Mouse (Mus musculus): Measurements from ENCODE around the gene Spice1. TPM values are rescaled to one million over a fixed set of nuclear protein-coding genes. Genes with fewer than 3 reads are reported as not detected.
A peak's percentile ranks its signal among the peaks of the same experiment; 100 is the strongest.

The Spice1 gene
- polyA plus RNA-seq, 1 experiment: 5.4 TPM

DNA sequence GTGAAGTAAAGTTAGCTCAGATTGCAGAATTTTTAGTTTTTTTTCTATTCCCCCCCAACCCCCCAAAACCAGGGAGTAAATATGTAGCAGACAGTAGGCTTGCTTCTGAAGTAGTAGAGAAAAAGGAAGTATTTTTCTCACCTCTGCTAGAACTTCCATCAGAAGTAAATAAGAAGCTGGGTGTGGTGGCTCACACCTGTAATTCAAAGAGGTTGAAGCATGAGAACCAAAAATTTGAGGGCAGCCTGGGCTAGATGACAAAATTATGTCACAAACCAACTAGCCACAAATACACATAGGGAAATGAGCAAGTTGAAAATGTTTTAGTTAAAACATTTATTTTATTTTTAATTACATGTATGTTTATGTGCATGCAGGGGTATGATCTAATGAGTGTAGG, 9.4 kb upstream of the Spice1 start:
- H3K4me1 ChIP-seq (ENCODE audit: control insufficient read depth, insufficient read depth, insufficient read length, low read length): no peaks in the 10 kb centered on the region
- H3K4me3 ChIP-seq (ENCODE audit: insufficient read depth, low read depth, low read length): no peak overlapping the region
- H3K27ac ChIP-seq (replicated peaks; ENCODE audit: low read depth, low read length): no peak overlapping the region

GRCm38 (mm10) chr16:44349801-44350397, 3.0 kb downstream of the Spice1 start:
- no peak overlapping the region for H3K4me3 ChIP-seq (ENCODE audit: insufficient read depth, low read depth, low read length)
- H3K27ac ChIP-seq (replicated peaks; ENCODE audit: low read depth, low read length): 0 out of 2 replicates have a peak overlapping the region, but pooled peaks have one; percentile 79
- H3K4me1 ChIP-seq (ENCODE audit: control insufficient read depth, insufficient read depth, insufficient read length, low read length): peaks cover 7% of the 10 kb centered on the region; the same call in 1 of the 2 replicates

- no peak overlapping the region for H3K4me3 ChIP-seq (ENCODE audit: insufficient read depth, low read depth, low read length)
- peaks cover 13% of the 10 kb centered on the region for H3K4me1 ChIP-seq (ENCODE audit: control insufficient read depth, insufficient read depth, insufficient read length, low read length)
- H3K27ac ChIP-seq (replicated peaks; ENCODE audit: low read depth, low read length): peak overlapping the region; percentile 81
Observed at GRCm38 (mm10) chr16:44356291-44356690, 9.4 kb downstream of the Spice1 start.

- peak overlapping the region; percentile 88 for H3K27ac ChIP-seq (replicated peaks; ENCODE audit: low read depth, low read length)
- no peak overlapping the region for H3K4me3 ChIP-seq (ENCODE audit: insufficient read depth, low read depth, low read length)
- H3K4me1 ChIP-seq (ENCODE audit: control insufficient read depth, insufficient read depth, insufficient read length, low read length): peaks cover 13% of the 10 kb centered on the region
Observed at GRCm38 (mm10) chr16:44357571-44358268, 10.8 kb downstream of the Spice1 start.

DNA sequence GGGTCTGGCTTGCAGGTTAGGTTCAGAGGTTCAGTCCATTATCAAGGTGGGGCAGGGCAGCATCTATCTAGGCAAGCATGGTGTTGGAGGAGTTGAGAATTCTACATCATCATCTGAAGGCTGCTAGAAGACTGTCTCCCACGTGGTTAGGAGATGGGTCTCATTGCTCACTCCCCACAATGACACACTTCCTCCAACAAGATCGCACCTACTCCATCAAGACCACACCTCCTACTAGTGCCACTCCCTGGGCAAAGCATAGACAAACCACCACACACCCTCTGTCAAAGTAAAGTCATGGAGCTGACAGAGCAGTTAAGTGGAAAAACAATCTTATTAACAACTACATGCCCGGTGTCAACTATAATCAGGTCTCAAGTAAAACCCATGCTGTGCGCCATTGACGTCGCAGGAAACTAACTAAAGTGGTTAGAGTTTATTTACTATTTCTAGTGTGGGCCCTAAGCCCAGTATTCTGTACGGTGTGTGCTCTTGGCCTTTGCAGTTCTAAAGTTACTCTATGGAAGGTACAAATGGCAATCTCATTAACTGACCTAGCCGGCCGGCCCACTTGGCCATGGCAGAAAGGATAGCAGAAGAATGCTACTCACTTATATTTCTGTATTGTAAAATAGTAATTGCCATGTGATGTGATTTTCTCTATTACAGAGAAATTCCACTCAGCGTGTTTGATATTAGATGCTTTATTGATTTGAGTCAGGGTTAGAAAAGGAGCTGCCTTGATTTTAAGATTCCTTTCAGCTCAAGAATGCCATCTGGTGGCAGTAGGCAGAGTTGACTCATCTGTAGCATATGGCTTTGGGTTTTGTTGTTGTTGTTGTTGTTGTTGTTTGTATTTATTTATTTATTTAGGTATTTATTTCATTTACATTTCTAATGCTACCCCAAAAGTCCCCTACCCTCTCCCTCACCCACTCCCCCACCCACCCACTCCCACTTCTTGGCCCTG, 15.3 kb downstream of the Spice1 start:
- H3K4me1 ChIP-seq (ENCODE audit: control insufficient read depth, insufficient read depth, insufficient read length, low read length): peaks cover 3% of the 10 kb centered on the region
- H3K4me3 ChIP-seq (ENCODE audit: insufficient read depth, low read depth, low read length): no peak overlapping the region
- peak overlapping the region; percentile 89 for H3K27ac ChIP-seq (replicated peaks; ENCODE audit: low read depth, low read length)

GRCm38 (mm10) chr16:44365522-44365921, 18.6 kb downstream of the Spice1 start:
- no peaks in the 10 kb centered on the region; the same call in 1 of the 2 replicates for H3K4me1 ChIP-seq (ENCODE audit: control insufficient read depth, insufficient read depth, insufficient read length, low read length)
- H3K4me3 ChIP-seq (ENCODE audit: insufficient read depth, low read depth, low read length): no peak overlapping the region
- no peak overlapping the region for H3K27ac ChIP-seq (replicated peaks; ENCODE audit: low read depth, low read length)

GRCm38 (mm10) chr16:44375459-44375858, 28.5 kb downstream of the Spice1 start:
- no peak overlapping the region for H3K27ac ChIP-seq (replicated peaks; ENCODE audit: low read depth, low read length)
- no peak overlapping the region for H3K4me3 ChIP-seq (ENCODE audit: insufficient read depth, low read depth, low read length)
- no peaks in the 10 kb centered on the region for H3K4me1 ChIP-seq (ENCODE audit: control insufficient read depth, insufficient read depth, insufficient read length, low read length)

GRCm38 (mm10) chr16:44380006-44380405, 33.1 kb downstream of the Spice1 start:
- Histone ChIP-seq H3K4me3 (ENCODE audit: insufficient read depth, low read depth, low read length) (no peak overlapping the region), H3K4me1 (ENCODE audit: control insufficient read depth, insufficient read depth, insufficient read length, low read length) (no peaks in the 10 kb centered on the region), H3K27ac (replicated peaks; ENCODE audit: low read depth, low read length) (no peak overlapping the region)

DNA sequence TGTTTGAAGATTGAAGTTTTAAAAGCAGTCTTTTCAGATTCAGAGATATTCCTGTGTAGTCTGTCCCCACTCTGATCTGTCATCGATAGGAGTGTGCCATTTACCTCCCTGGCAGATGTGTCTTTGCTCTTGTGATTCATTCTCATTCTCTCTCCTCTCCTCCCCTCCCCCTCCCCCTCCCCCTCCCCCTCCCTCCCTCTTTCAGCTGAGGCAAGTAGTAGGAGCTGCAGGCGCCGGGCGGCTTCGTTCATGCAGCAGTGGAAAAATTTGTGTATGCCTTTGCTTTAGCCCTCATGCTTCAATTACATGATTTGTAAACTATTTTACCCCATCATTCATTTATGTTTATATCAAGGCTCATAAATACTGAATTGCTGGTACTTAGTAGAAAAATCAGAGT, 34.7 kb downstream of the Spice1 start:
- H3K27ac ChIP-seq (replicated peaks; ENCODE audit: low read depth, low read length): no peak overlapping the region
- no peaks in the 10 kb centered on the region for H3K4me1 ChIP-seq (ENCODE audit: control insufficient read depth, insufficient read depth, insufficient read length, low read length)
- H3K4me3 ChIP-seq (ENCODE audit: insufficient read depth, low read depth, low read length): no peak overlapping the region

DNA sequence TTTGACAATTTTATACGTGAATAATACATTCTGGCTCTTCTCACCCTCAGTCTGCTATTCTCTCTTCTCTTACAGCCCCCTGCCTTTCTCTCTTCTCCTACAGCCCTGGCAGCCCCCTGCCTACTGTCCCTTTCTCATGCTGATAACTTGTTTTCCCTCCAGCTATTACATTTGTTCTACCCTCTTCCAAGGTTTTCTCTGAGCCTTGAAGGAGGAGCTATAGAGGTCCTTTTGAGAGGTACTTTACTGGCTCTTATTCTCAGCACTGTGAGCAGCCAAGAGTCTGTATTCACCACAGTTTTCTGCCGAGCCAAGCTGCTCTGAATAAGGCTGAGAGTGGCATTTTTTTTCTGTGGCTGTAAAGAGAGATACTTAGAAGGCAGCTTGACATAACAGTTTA, 36.6 kb downstream of the Spice1 start:
- no peak overlapping the region for H3K4me3 ChIP-seq (ENCODE audit: insufficient read depth, low read depth, low read length)
- no peak overlapping the region for H3K27ac ChIP-seq (replicated peaks; ENCODE audit: low read depth, low read length)
- H3K4me1 ChIP-seq (ENCODE audit: control insufficient read depth, insufficient read depth, insufficient read length, low read length): no peaks in the 10 kb centered on the region

GRCm38 (mm10) chr16:44384251-44384650, 37.3 kb downstream of the Spice1 start:
- Histone ChIP-seq H3K27ac (replicated peaks; ENCODE audit: low read depth, low read length) (no peak overlapping the region), H3K4me1 (ENCODE audit: control insufficient read depth, insufficient read depth, insufficient read length, low read length) (no peaks in the 10 kb centered on the region), H3K4me3 (ENCODE audit: insufficient read depth, low read depth, low read length) (no peak overlapping the region)

- Histone ChIP-seq H3K27ac (replicated peaks; ENCODE audit: low read depth, low read length) (no peak overlapping the region), H3K4me1 (ENCODE audit: control insufficient read depth, insufficient read depth, insufficient read length, low read length) (peaks cover 2% of the 10 kb centered on the region; the same call in 1 of the 2 replicates), H3K4me3 (ENCODE audit: insufficient read depth, low read depth, low read length) (no peak overlapping the region)
Observed at GRCm38 (mm10) chr16:44391877-44392548, 45.1 kb downstream of the Spice1 start.

- Histone ChIP-seq H3K27ac (replicated peaks; ENCODE audit: low read depth, low read length) (no peak within 1 kb of the TSS), H3K4me3 (ENCODE audit: insufficient read depth, low read depth, low read length) (no peak within 1 kb of the TSS), H3K4me1 (ENCODE audit: control insufficient read depth, insufficient read depth, insufficient read length, low read length) (peaks cover 2% of the 10 kb centered on the region; the same call in 1 of the 2 replicates)
Observed at GRCm38 (mm10) chr16:44394577-44395243, 47.8 kb downstream of the Spice1 start, which contains the start of gene Cfap44. Gene Cfap44 (plus strand): TSS chr16:44394796.

DNA sequence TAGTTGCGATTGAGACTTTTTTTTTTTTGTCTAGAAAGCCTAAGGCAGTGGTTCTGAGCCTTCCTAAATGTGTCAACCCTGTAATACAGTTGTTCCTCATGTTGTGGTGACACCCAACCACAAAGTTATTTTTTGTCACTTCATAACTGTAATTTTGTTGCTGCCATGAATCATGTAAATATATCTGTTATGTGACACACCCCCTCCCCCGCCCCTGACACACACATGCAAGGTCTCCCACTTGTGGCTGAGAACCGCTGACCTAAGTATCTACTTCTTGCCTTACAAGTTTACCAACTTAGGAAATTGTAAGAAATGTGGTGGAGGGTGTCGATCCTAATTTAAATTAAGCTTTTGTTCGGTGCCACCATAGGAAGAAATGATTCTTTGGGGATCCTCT, 58.0 kb downstream of the Spice1 start:
- H3K4me3 ChIP-seq (ENCODE audit: insufficient read depth, low read depth, low read length): no peak overlapping the region
- no peak overlapping the region for H3K27ac ChIP-seq (replicated peaks; ENCODE audit: low read depth, low read length)

More for the DNA sequence above, 58.0 kb downstream of the Spice1 start:
- no peaks in the 10 kb centered on the region for H3K4me1 ChIP-seq (ENCODE audit: control insufficient read depth, insufficient read depth, insufficient read length, low read length)

All from brown adipose tissue, adult 24 weeks (tissue).